Mouse (Mus musculus): ENCODE measurements around the gene Cenpi. TPM values are rescaled to one million over a fixed set of nuclear protein-coding genes. Genes with fewer than 3 reads are reported as not detected.
"Not testable (repeated sequence)": the region's sequence is repeated elsewhere in the genome, so short reads cannot be mapped to it uniquely, and the experiment has no call there.

Cenpi gene
- polyA plus RNA-seq, 1 experiment = 12.5 TPM

- Histone ChIP-seq H3K27ac (ENCODE audit: insufficient read depth, low read depth, low read length) (no peak overlapping the region), H3K4me3 (ENCODE audit: insufficient read depth, low read length) (no peak overlapping the region), H3K4me1 (ENCODE audit: control insufficient read depth, insufficient read depth, low read length) (no peaks in the 10 kb centered on the region)
- TF ChIP-seq CTCF (IDR thresholded peaks at IDR 0.05; ENCODE audit: low read depth, low read length) (no peak), POLR2A (IDR thresholded peaks at IDR 0.05; ENCODE audit: borderline replicate concordance, low read depth, low read length) (no peak)
Measured at GRCm38 (mm10) chrX:134296301-134296700, 11.6 kb upstream of the Cenpi start.

GRCm38 (mm10) chrX:134296737-134297136, 11.1 kb upstream of the Cenpi start:
- no peak overlapping the region for H3K27ac ChIP-seq (ENCODE audit: insufficient read depth, low read depth, low read length)
- TF ChIP-seq POLR2A (IDR thresholded peaks at IDR 0.05; ENCODE audit: borderline replicate concordance, low read depth, low read length) = no peak
- no peak for TF ChIP-seq CTCF (IDR thresholded peaks at IDR 0.05; ENCODE audit: low read depth, low read length)
- no peak overlapping the region for H3K4me3 ChIP-seq (ENCODE audit: insufficient read depth, low read length)
- H3K4me1 ChIP-seq (ENCODE audit: control insufficient read depth, insufficient read depth, low read length) = no peaks in the 10 kb centered on the region

- Histone ChIP-seq H3K27ac (ENCODE audit: insufficient read depth, low read depth, low read length) (no peak overlapping the region), H3K4me3 (ENCODE audit: insufficient read depth, low read length) (no peak overlapping the region), H3K4me1 (ENCODE audit: control insufficient read depth, insufficient read depth, low read length) (no peaks in the 10 kb centered on the region)
- TF ChIP-seq CTCF (IDR thresholded peaks at IDR 0.05; ENCODE audit: low read depth, low read length) (no peak), POLR2A (IDR thresholded peaks at IDR 0.05; ENCODE audit: borderline replicate concordance, low read depth, low read length) (no peak)
Measured at GRCm38 (mm10) chrX:134297195-134297594, 10.7 kb upstream of the Cenpi start.

- TF ChIP-seq CTCF (IDR thresholded peaks at IDR 0.05; ENCODE audit: low read depth, low read length) (no peak), POLR2A (IDR thresholded peaks at IDR 0.05; ENCODE audit: borderline replicate concordance, low read depth, low read length) (no peak)
- H3K4me3 ChIP-seq (ENCODE audit: insufficient read depth, low read length) = no peak overlapping the region
- H3K27ac ChIP-seq (ENCODE audit: insufficient read depth, low read depth, low read length) = no peak overlapping the region
- H3K4me1 ChIP-seq (ENCODE audit: control insufficient read depth, insufficient read depth, low read length) = no peaks in the 10 kb centered on the region
Measured at GRCm38 (mm10) chrX:134300219-134300618, 7.7 kb upstream of the Cenpi start.

GRCm38 (mm10) chrX:134303287-134303686, 4.6 kb upstream of the Cenpi start:
- TF ChIP-seq CTCF (IDR thresholded peaks at IDR 0.05; ENCODE audit: low read depth, low read length) (no peak), POLR2A (IDR thresholded peaks at IDR 0.05; ENCODE audit: borderline replicate concordance, low read depth, low read length) (no peak)
- no peaks in the 10 kb centered on the region for H3K4me1 ChIP-seq (ENCODE audit: control insufficient read depth, insufficient read depth, low read length)
- no peak overlapping the region for H3K27ac ChIP-seq (ENCODE audit: insufficient read depth, low read depth, low read length)
- H3K4me3 ChIP-seq (ENCODE audit: insufficient read depth, low read length) = no peak overlapping the region

GRCm38 (mm10) chrX:134308275-134308634, 371 bp downstream of the Cenpi start:
- H3K27ac ChIP-seq (ENCODE audit: insufficient read depth, low read depth, low read length) = 0 out of 2 replicates have a peak overlapping the region, but pooled peaks have one; percentile 10
- no peaks in the 10 kb centered on the region for H3K4me1 ChIP-seq (ENCODE audit: control insufficient read depth, insufficient read depth, low read length)
- peak overlapping the region; percentile 73 for H3K4me3 ChIP-seq (ENCODE audit: insufficient read depth, low read length)
- TF ChIP-seq CTCF (IDR thresholded peaks at IDR 0.05; ENCODE audit: low read depth, low read length) (no peak), POLR2A (IDR thresholded peaks at IDR 0.05; ENCODE audit: borderline replicate concordance, low read depth, low read length) (no peak)

GRCm38 (mm10) chrX:134311193-134311592, 3.3 kb downstream of the Cenpi start:
- not testable (repeated sequence) for H3K4me3 ChIP-seq (ENCODE audit: insufficient read depth, low read length); H3K27ac ChIP-seq (ENCODE audit: insufficient read depth, low read depth, low read length); H3K4me1 ChIP-seq (ENCODE audit: control insufficient read depth, insufficient read depth, low read length)

- TF ChIP-seq POLR2A (IDR thresholded peaks at IDR 0.05; ENCODE audit: borderline replicate concordance, low read depth, low read length) (no peak), CTCF (IDR thresholded peaks at IDR 0.05; ENCODE audit: low read depth, low read length) (no peak)
- H3K27ac ChIP-seq (ENCODE audit: insufficient read depth, low read depth, low read length) = no peak overlapping the region
- no peak overlapping the region for H3K4me3 ChIP-seq (ENCODE audit: insufficient read depth, low read length)
- H3K4me1 ChIP-seq (ENCODE audit: control insufficient read depth, insufficient read depth, low read length) = 0 out of 2 replicates have a peak, but pooled peaks cover 2% of the 10 kb centered on the region
Measured at GRCm38 (mm10) chrX:134319153-134319932, 11.5 kb downstream of the Cenpi start.

GRCm38 (mm10) chrX:134333280-134333679, 25.4 kb downstream of the Cenpi start:
- TF ChIP-seq POLR2A (IDR thresholded peaks at IDR 0.05; ENCODE audit: borderline replicate concordance, low read depth, low read length) (no peak), CTCF (IDR thresholded peaks at IDR 0.05; ENCODE audit: low read depth, low read length) (no peak)
- Histone ChIP-seq H3K4me1 (ENCODE audit: control insufficient read depth, insufficient read depth, low read length) (no peaks in the 10 kb centered on the region), H3K27ac (ENCODE audit: insufficient read depth, low read depth, low read length) (no peak overlapping the region), H3K4me3 (ENCODE audit: insufficient read depth, low read length) (no peak overlapping the region)

- TF ChIP-seq POLR2A (IDR thresholded peaks at IDR 0.05; ENCODE audit: borderline replicate concordance, low read depth, low read length) (no peak), CTCF (IDR thresholded peaks at IDR 0.05; ENCODE audit: low read depth, low read length) (no peak)
- H3K27ac ChIP-seq (ENCODE audit: insufficient read depth, low read depth, low read length) = no peak overlapping the region
- no peak overlapping the region for H3K4me3 ChIP-seq (ENCODE audit: insufficient read depth, low read length)
- no peaks in the 10 kb centered on the region for H3K4me1 ChIP-seq (ENCODE audit: control insufficient read depth, insufficient read depth, low read length)
Measured at GRCm38 (mm10) chrX:134342735-134343134, 34.9 kb downstream of the Cenpi start.

All from bone marrow macrophage, adult 2 months (primary cell).